Mouse (Mus musculus): ENCODE measurements around the gene Fam187a.

- TF ChIP-seq EP300 (IDR thresholded peaks at IDR 0.05; ENCODE audit: low read depth) (no peak), CTCF (IDR thresholded peaks at IDR 0.05; ENCODE audit: low read depth) (no peak)
These were observed 16.2 kb downstream of the Fam187a start for GRCm38 (mm10) chr11:102901199-102901598.

Measured in liver, postnatal 0 days (tissue).